Mouse (Mus musculus) forebrain, embryonic 12.5 days (tissue): ENCODE data around the gene Slco3a1. TPM values are rescaled to one million over a fixed set of nuclear protein-coding genes. Genes with fewer than 3 reads are reported as not detected.

Experiments
- ATAC-seq: fragments of 200-750 bp; cut with Nextera tagmentation; 2 replicates; pipeline ENCODE4 v1.8.0; 2017; ENCODE audit warnings: moderate TSS enrichment; ENCODE audit not compliant: low FRiP score
- H3K27ac ChIP-seq: fragments of 300-500 bp; sonication (generic); 2 replicates; pipeline ENCODE4 v1.5.1; 2016; ENCODE audit warnings: mild to moderate bottlenecking
- H3K27me3 ChIP-seq: fragments of 300-500 bp; sonication (generic); 2 replicates; pipeline ENCODE4 v1.6.1; 2016; ENCODE audit warnings: mild to moderate bottlenecking
- H3K36me3 ChIP-seq: fragments of 300-500 bp; sonication (generic); replicated peaks from 2 replicates; pipeline ENCODE4 v1.6.1; 2016; ENCODE audit warnings: mild to moderate bottlenecking
- H3K4me1 ChIP-seq: fragments of 300-500 bp; sonication (generic); 2 replicates; pipeline ENCODE4 v1.6.1; 2016
- H3K4me2 ChIP-seq: fragments of 300-500 bp; sonication (generic); 2 replicates; pipeline ENCODE4 v1.6.1; 2016; ENCODE audit warnings: mild to moderate bottlenecking, moderate library complexity
- H3K4me3 ChIP-seq: fragments of 300-500 bp; sonication (generic); replicated peaks from 2 replicates; pipeline ENCODE4 v1.5.1; 2016; ENCODE audit warnings: mild to moderate bottlenecking
- H3K9ac ChIP-seq: fragments of 300-500 bp; sonication (generic); 2 replicates; pipeline ENCODE4 v1.6.1; 2016; ENCODE audit warnings: mild to moderate bottlenecking
- H3K9me3 ChIP-seq: fragments of 300-500 bp; sonication (generic); 2 replicates; pipeline ENCODE4 v1.6.1; 2016
- WGBS: fragments of 180-500 bp; shearing (Covaris S2); methylation state at CpG from one replicate; pipeline ENCODE4 v1.1.7; 2016; 5-methylcytosine and 5-hydroxymethylcytosine counted together
- polyA plus RNA-seq: library from polyadenylated mRNA; unstranded; fragments of >200 nt; fragmentation: Nextera tagmentation; extraction: Ambion mirVana; gene quantifications from 2 replicates; pipeline ENCODE4 v1.2.1, GENCODE M21; 2016

Gene Slco3a1
- polyA plus RNA-seq, 1 experiment from 2014 or later = 12.0 TPM

DNA sequence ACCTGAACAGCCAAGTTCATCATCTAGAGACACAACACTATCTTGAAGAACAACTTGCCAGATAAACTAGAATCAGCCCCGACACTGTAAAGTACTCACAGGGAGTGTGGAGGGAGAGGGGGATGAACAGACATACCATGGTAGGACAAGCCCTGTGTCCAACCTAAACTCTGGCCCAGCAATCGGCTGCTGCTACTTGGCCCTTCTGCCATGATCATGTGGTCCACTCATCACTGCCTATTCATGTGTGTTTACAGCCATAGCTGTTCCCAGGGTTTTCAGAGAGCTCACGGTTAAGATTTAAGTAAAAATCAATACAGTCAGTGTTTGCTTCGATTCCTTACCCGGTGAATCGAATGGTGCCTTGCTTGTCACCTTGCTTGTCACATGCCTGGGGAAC, 7.9 kb downstream of the Slco3a1 start:
- H3K27ac ChIP-seq = no peak overlapping the region
- no peak for ATAC-seq
- no peak overlapping the region for H3K4me2 ChIP-seq
- H3K4me1 ChIP-seq = no peaks in the 10 kb centered on the region
- H3K27me3 ChIP-seq = peaks cover 12% of the 10 kb centered on the region
- H3K9me3 ChIP-seq = no peaks in the 10 kb centered on the region
- H3K4me3 ChIP-seq = no peak overlapping the region
- 90% methylated on average over 6 of the region's 6 CpGs for WGBS
- no peaks in the 10 kb centered on the region for H3K36me3 ChIP-seq
- H3K9ac ChIP-seq = no peak overlapping the region

DNA sequence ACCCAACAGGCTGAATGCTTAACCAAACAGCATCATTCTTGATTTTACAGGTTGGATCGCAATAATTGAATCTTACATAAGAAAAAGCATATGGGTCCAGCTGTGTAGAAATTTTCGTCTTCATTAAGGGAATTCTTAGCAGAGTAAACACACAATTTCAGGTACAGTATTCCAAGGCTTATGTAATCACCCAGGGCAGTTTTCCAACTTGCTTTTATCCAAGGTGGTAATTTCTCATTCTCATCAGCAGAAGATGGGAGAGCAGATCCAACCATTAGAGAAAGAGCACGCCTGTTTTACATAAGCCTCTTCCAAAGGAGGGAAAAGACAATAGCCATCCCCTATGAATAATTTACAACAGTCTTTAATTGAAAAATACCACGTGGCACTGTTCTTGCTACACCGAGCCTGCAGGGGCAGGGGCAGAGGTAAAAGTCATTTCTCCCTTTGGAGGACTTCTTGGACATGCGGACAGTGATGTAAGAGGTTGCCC, 9.0 kb downstream of the Slco3a1 start:
- no peak overlapping the region for H3K27ac ChIP-seq
- H3K4me2 ChIP-seq = no peak overlapping the region
- no peaks in the 10 kb centered on the region for H3K4me1 ChIP-seq
- H3K27me3 ChIP-seq = peaks cover under 1% of the 10 kb centered on the region; the same call in 1 of the 2 replicates
- WGBS = 67% methylated on average over 6 of the region's 6 CpGs
- ATAC-seq = no peak
- no peak overlapping the region for H3K4me3 ChIP-seq
- no peaks in the 10 kb centered on the region for H3K9me3 ChIP-seq
- H3K36me3 ChIP-seq = no peaks in the 10 kb centered on the region
- no peak overlapping the region for H3K9ac ChIP-seq

DNA sequence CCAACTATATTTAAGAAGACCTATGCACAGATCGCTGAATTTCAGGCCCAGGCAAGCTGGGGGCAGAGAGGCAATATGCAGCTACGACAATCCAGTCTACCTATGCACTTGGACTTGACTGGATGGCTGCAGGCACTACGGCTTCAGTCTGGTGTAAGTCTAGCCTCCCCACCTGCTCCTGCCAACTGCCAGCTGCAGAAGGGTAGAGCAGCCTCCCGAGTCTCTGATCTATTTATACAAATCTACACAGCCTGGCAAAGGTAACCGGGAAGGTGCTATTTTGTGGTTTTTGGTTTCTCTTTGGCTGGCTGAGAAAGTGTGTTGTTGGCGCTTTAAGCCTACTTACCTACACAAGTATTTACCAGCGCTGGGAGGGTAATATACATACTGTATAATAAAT, 10.3 kb downstream of the Slco3a1 start:
- no peak overlapping the region for H3K9ac ChIP-seq

DNA sequence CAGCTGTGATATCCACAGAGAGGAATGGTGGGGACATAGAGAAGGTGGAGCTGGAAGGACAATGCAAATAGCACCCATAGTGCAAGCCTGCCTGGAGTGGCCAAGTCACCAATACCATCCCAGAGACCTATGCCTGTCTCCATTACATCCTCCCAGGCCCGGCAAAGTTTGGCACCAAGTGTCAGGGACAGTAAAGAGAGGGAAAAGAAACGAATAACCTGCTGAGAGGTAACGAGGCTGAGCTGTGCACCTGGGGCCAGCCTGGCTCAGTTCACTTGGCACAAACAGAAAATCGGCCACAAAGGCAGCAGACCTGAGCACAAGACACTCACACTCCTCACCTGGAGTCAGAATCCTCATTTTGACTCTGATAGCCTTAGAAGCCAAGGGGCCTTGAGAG, 12.6 kb downstream of the Slco3a1 start:
- Histone ChIP-seq H3K4me1 (no peaks in the 10 kb centered on the region), H3K27me3 (no peaks in the 10 kb centered on the region), H3K27ac (no peak overlapping the region), H3K9ac (no peak overlapping the region), H3K9me3 (no peaks in the 10 kb centered on the region), H3K4me3 (no peak overlapping the region), H3K4me2 (no peak overlapping the region), H3K36me3 (no peaks in the 10 kb centered on the region)
- no peak for ATAC-seq
- 52% methylated on average over 4 of the region's 4 CpGs for whole genome bisulfite sequencing

More for the DNA sequence above, 10.3 kb downstream of the Slco3a1 start:
- no peaks in the 10 kb centered on the region for H3K27me3 ChIP-seq
- no peak overlapping the region for H3K4me2 ChIP-seq
- H3K27ac ChIP-seq = no peak overlapping the region
- no peaks in the 10 kb centered on the region for H3K36me3 ChIP-seq
- 86% methylated on average over 7 of the region's 7 CpGs for WGBS
- no peaks in the 10 kb centered on the region for H3K9me3 ChIP-seq
- no peaks in the 10 kb centered on the region for H3K4me1 ChIP-seq
- ATAC-seq = no peak
- no peak overlapping the region for H3K4me3 ChIP-seq

DNA sequence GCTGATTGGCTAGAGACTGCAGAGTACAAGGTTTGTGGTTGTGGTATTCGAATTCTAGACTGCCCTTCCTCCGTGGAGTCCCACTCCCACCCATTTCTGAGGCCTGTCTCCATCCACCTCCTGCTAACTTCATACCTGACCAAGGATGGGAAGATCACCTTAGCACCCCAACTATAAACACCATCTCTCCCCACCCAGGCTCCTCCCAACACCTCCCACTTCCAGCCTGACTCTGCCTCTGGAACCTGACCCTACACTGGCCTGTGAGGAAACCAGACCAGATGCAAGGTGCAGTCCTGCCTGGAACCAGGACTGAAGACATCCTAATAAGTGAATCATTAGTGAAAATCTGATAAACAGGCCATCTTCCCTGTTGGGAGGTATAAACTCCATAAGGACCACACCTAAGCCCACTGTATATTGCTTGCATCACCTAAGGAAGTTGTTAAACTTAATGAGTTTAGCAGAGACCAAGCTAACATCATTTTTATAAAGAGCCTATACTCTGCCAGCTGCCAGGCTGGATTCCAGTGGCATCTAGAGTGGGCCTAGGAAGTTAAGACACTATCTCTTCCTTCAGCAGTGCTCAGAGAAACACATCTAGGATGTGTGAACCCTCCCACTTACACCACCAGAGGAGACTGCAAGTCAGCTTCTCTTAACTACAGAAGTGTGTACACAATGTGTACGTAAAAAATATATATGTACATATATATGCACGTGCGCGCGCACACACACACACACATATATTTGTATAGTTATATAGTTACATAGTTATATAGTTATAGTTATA, 13.5 kb downstream of the Slco3a1 start:
- H3K4me1 ChIP-seq = no peaks in the 10 kb centered on the region
- ATAC-seq = no peak
- no peak overlapping the region for H3K4me3 ChIP-seq
- WGBS = 94% methylated on average over 7 of the region's 7 CpGs
- no peaks in the 10 kb centered on the region for H3K27me3 ChIP-seq
- no peak overlapping the region for H3K9ac ChIP-seq
- H3K27ac ChIP-seq = no peak overlapping the region
- H3K36me3 ChIP-seq = no peaks in the 10 kb centered on the region
- H3K4me2 ChIP-seq = no peak overlapping the region
- no peaks in the 10 kb centered on the region for H3K9me3 ChIP-seq

DNA sequence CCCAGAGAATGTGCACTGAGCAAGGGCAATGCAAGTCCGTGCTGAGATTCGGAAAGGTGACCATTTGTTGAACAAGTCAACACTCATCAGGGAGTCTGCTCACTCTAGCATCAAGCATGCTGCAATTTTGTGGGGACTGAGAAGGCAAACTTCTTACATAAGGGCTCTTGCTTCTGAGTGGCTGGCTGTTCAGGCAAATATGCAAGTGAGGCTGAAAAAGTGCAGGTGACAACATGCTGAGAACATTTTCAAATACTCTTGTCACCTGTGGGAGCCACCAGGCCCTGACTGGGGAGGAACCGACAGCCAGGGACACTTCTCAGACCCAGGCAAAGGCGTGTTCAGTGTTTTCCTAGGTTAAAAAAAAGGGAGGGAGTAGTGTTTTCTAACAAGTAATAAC, 18.4 kb downstream of the Slco3a1 start:
- no peak overlapping the region for H3K4me2 ChIP-seq
- no peaks in the 10 kb centered on the region for H3K36me3 ChIP-seq
- no peak overlapping the region for H3K9ac ChIP-seq
- no peak overlapping the region for H3K4me3 ChIP-seq
- WGBS = 85% methylated on average over 4 of the region's 4 CpGs
- H3K27ac ChIP-seq = no peak overlapping the region
- no peak for ATAC-seq
- H3K27me3 ChIP-seq = no peaks in the 10 kb centered on the region
- H3K9me3 ChIP-seq = no peaks in the 10 kb centered on the region
- H3K4me1 ChIP-seq = no peaks in the 10 kb centered on the region

DNA sequence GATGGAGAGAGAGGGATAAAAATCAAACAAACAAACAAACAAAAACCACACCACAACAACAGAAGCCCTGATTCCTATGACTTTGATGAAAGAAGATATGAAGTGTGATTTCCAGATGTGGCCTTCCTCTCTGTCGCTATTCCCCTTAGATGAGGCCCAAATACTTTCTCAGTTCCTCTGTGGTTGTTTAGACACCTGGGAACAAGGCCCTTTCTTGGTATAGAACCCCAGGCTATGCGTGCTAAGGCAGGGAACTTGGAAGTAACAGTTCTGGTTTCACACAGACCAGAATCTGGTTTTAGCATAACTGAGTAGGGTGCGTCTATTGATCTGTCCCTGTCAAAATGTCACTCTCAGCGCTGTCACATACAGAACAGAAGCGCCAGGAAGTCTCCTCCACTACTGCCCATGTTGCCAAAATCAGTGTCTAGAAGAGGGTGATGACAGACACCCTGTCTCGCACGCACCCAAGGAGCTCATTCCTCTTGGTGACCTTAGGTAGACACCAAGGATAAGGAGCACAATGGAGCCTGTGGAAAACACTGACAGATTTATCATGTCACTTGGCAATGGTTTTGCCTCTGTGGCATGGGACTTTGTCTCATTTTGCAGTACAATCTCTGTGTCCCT, 23.0 kb downstream of the Slco3a1 start:
- Histone ChIP-seq H3K9ac (no peak overlapping the region), H3K36me3 (no peaks in the 10 kb centered on the region), H3K4me2 (no peak overlapping the region), H3K27ac (no peak overlapping the region), H3K27me3 (peaks cover 5% of the 10 kb centered on the region; the same call in 1 of the 2 replicates), H3K4me1 (no peaks in the 10 kb centered on the region), H3K9me3 (no peaks in the 10 kb centered on the region), H3K4me3 (no peak overlapping the region)
- no peak for ATAC-seq
- 86% methylated on average over 7 of the region's 7 CpGs for WGBS

DNA sequence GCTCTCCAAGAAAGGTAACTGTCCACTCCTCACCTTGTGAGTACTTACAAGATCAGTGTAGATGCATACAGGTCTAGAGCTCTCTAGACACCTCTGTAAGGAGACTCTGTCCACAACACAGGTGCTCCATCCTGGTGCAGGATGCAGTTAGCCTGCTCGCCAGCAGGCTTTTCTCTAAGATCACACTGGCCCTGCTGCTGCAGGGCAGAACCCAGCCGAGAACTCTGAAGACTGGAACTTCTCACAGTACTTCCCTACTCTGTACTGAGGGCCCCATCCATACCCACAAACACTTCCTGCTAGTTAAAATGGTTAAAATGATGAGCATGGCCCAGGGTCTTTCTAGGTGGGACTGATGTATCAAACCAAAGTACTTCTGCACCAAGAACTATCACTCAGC, 24.7 kb downstream of the Slco3a1 start:
- Histone ChIP-seq H3K9ac (no peak overlapping the region), H3K4me1 (no peaks in the 10 kb centered on the region), H3K36me3 (no peaks in the 10 kb centered on the region), H3K9me3 (no peaks in the 10 kb centered on the region), H3K27ac (no peak overlapping the region), H3K27me3 (peaks cover 11% of the 10 kb centered on the region; the same call in 1 of the 2 replicates), H3K4me2 (no peak overlapping the region), H3K4me3 (no peak overlapping the region)
- ATAC-seq = no peak
- WGBS = 72% methylated on average over 2 of the region's 2 CpGs

DNA sequence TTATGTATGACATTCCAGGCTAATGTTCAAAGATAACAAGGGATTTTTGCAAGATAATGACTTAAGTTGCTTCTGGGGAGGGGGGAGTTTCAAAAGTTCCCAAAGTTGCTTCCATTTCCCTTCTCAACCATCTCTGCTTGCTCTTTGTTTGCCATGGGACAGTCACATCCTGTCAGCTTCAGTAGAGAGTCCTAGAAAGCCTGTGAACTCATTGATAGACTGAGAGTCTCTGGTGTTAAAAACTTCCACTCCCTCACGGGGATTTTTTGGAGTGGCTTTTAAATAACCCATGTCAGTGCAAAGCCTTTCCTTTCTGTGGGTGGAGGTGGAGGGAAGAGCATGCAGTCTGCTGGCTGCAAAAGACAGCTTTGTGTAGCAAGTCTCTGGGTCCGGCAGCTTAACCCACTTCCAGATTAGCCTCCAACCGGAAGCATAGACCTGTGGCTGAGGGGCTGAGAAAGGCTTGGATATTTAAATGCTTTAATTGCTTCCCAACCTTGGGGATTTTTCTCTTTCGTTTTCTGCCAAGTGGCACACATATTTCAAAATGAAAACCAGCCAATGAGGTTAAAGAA, 25.3 kb downstream of the Slco3a1 start:
- no peak for ATAC-seq
- Histone ChIP-seq H3K36me3 (no peaks in the 10 kb centered on the region), H3K4me1 (no peaks in the 10 kb centered on the region), H3K9me3 (no peaks in the 10 kb centered on the region), H3K27me3 (peaks cover 11% of the 10 kb centered on the region; the same call in 1 of the 2 replicates), H3K9ac (no peak overlapping the region), H3K27ac (no peak overlapping the region), H3K4me2 (no peak overlapping the region), H3K4me3 (no peak overlapping the region)
- WGBS = 63% methylated on average over 4 of the region's 4 CpGs

DNA sequence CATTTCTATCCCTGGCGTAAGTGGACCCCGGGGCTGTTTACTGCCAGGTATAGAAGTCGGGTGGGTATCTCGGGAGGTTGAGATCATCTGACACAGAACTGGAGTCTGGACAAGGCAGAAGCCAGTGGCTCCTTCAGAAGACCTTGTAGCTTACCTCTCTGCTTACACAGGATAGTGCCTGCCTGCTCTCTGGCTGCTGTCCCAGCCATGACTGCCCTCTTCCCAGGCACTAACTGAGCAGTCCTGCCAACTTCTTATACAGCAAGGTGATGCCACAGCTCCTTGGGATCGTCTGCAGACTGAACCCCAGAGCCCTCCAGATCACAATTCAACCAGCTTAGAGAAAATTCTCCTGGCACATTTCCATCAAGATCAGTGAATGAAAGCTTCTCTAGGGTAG, 26.4 kb downstream of the Slco3a1 start:
- Histone ChIP-seq H3K4me3 (no peak overlapping the region), H3K9me3 (no peaks in the 10 kb centered on the region), H3K4me1 (peaks cover 2% of the 10 kb centered on the region; the same call in 1 of the 2 replicates), H3K9ac (no peak overlapping the region), H3K4me2 (no peak overlapping the region), H3K27ac (no peak overlapping the region), H3K36me3 (no peaks in the 10 kb centered on the region), H3K27me3 (peaks cover 16% of the 10 kb centered on the region)
- 83% methylated on average over 5 of the region's 5 CpGs for WGBS
- ATAC-seq = no peak

DNA sequence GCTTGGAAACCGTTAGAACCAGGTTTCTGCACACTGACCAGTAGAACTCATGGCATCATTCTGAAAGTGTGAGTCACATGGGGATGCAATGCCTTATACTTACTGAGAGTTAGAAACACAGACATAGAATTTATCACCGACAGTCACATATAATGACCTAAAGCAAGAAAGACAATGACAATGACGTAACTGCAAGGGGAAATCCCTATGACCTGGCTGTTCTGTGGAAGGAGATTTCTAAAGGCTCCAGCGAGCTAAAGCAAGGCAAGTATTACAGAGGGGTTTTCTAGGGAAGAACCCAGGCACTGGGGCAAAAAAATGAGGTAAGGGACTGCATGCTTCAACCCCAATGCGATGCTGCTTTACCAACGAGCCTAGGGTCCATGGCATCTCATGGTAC, 26.9 kb downstream of the Slco3a1 start:
- WGBS = 85% methylated on average over 6 of the region's 6 CpGs
- Histone ChIP-seq H3K4me2 (no peak overlapping the region), H3K27me3 (peaks cover 20% of the 10 kb centered on the region), H3K27ac (no peak overlapping the region), H3K4me3 (no peak overlapping the region), H3K9me3 (no peaks in the 10 kb centered on the region), H3K36me3 (no peaks in the 10 kb centered on the region), H3K9ac (no peak overlapping the region), H3K4me1 (peaks cover 6% of the 10 kb centered on the region; the same call in 1 of the 2 replicates)
- no peak for ATAC-seq

DNA sequence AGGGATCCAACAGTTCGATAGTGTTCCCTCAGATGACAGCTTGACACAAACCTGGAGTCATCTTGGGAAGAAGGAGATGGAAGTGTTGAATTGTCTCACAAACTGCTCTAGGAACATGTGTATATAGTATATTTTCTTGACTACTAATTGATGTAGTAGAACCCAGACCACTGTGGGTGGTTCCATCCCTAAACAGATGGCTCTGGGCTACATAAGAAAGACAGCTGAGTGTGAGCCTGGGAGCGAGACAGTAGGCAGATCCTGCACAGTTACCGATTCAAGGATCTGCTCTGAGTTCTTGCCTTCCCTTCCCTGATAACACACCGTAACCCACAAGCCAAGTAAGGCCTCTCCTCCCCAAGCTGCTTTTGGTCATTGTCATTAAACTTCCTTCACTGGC, 28.6 kb downstream of the Slco3a1 start:
- H3K4me2 ChIP-seq = no peak overlapping the region
- H3K9ac ChIP-seq = no peak overlapping the region
- no peak overlapping the region for H3K4me3 ChIP-seq
- WGBS = 92% methylated on average over 4 of the region's 4 CpGs
- peaks cover 6% of the 10 kb centered on the region; the same call in 1 of the 2 replicates for H3K4me1 ChIP-seq
- H3K27me3 ChIP-seq = peaks cover 27% of the 10 kb centered on the region
- no peaks in the 10 kb centered on the region for H3K9me3 ChIP-seq
- ATAC-seq = no peak
- H3K27ac ChIP-seq = no peak overlapping the region
- H3K36me3 ChIP-seq = no peaks in the 10 kb centered on the region
